Mouse (Mus musculus) liver, embryonic 14.5 days (tissue): ENCODE results near the gene Mta3. TPM values are rescaled to one million over a fixed set of nuclear protein-coding genes. Genes with fewer than 3 reads are reported as not detected.

Experiments
- ATAC-seq: fragments of 200-750 bp; cut with Nextera tagmentation; 2 replicates; pipeline ENCODE4 v1.8.0; 2017; ENCODE audit warnings: moderate number of reproducible peaks, mild to moderate bottlenecking, moderate library complexity; ENCODE audit not compliant: insufficient read depth
- DNase-seq, 3 experiments: peaks; one replicate each; pipeline ENCODE4 v3.0.0-alpha.2; 2012 to 2013; ENCODE audit warnings: low read depth in 3 of 3, low spot score in 3 of 3
- H3K27ac ChIP-seq: fragments of 300-500 bp; sonication (generic); 2 replicates; pipeline ENCODE4 v1.5.1; 2014; ENCODE audit warnings: moderate library complexity, mild to moderate bottlenecking, control low read depth, inconsistent platforms
- H3K27me3 ChIP-seq: fragments of 300-500 bp; sonication (generic); 2 replicates; pipeline ENCODE4 v1.6.1; 2014; ENCODE audit warnings: mild to moderate bottlenecking, low read length, moderate library complexity; ENCODE audit not compliant: control insufficient read depth, insufficient read depth
- H3K36me3 ChIP-seq: fragments of 300-500 bp; sonication (generic); replicated peaks from 2 replicates; pipeline ENCODE4 v1.6.1; 2014; ENCODE audit warnings: low read depth; ENCODE audit not compliant: control insufficient read depth, insufficient read depth
- H3K4me1 ChIP-seq, 2 experiments: fragments of 200-500 bp in 1 of 2; fragments of 300-500 bp in 1 of 2; sonication (generic) in 1 of 2; replicated peaks; 2 replicates each; pipeline ENCODE4 v1.6.1; 2012 to 2014; ENCODE audit warnings: antibody characterized with exemption in 1 of 2, inconsistent platforms in 1 of 2, low read length in 1 of 2; ENCODE audit not compliant: control insufficient read depth in 2 of 2, insufficient read depth in 2 of 2
- H3K4me2 ChIP-seq: fragments of 300-500 bp; sonication (generic); 2 replicates; pipeline ENCODE4 v1.6.1; 2014; ENCODE audit warnings: low read depth, mild to moderate bottlenecking, control low read depth, moderate library complexity
- H3K4me3 ChIP-seq, 2 experiments: fragments of 200-500 bp in 1 of 2; fragments of 300-500 bp in 1 of 2; sonication (generic) in 1 of 2; 2 replicates each; pipeline ENCODE4 v1.5.1; 2012 to 2014; ENCODE audit warnings: low read depth in 2 of 2, low read length in 2 of 2, mild to moderate bottlenecking in 2 of 2, control low read depth in 1 of 2, inconsistent platforms in 1 of 2, moderate library complexity in 1 of 2; ENCODE audit not compliant: insufficient read depth in 1 of 2
- H3K9ac ChIP-seq: fragments of 300-500 bp; sonication (generic); replicated peaks from 2 replicates; pipeline ENCODE4 v1.6.1; 2014; ENCODE audit warnings: mild to moderate bottlenecking, control low read depth, moderate library complexity
- H3K9me3 ChIP-seq: fragments of 300-500 bp; sonication (generic); 2 replicates; pipeline ENCODE4 v1.6.1; 2016; ENCODE audit warnings: low read length, mixed read lengths; ENCODE audit not compliant: control insufficient read depth
- CTCF ChIP-seq: IDR thresholded peaks from 2 replicates; pipeline ENCODE4 v1.5.1; 2016; ENCODE audit warnings: antibody characterized with exemption, low read depth, control low read depth
- EP300 ChIP-seq: IDR thresholded peaks from 2 replicates; pipeline ENCODE4 v1.6.1; 2016; ENCODE audit warnings: antibody characterized with exemption, low read depth
- WGBS: fragments of 180-500 bp; shearing (Covaris S2); extraction: QIAGEN DNeasy Blood & Tissue Kit; methylation state at CpG from one replicate; pipeline ENCODE4 v1.1.7; 2014; ENCODE audit not compliant: insufficient replicate concordance; 5-methylcytosine and 5-hydroxymethylcytosine counted together
- polyA plus RNA-seq, 2 experiments: library from polyadenylated mRNA; depleted of rRNA in 1 of 2; stranded (reverse) in 1 of 2; unstranded in 1 of 2; fragments of >200 nt; fragmentation: Nextera tagmentation in 1 of 2; extraction: Ambion mirVana in 1 of 2; gene quantifications; 2 replicates each; pipeline versions ENCODE4 v1.2.1 to v1.2.3; 2012 to 2014

The Mta3 gene
- polyA plus RNA-seq, 2 experiments: 26.7 to 35.5 TPM

GRCm38 (mm10) chr17:83819503-83819902, 113.5 kb downstream of the Mta3 start:
- ATAC-seq (no peak), DNase-seq (no peak)
- WGBS: 55% methylated on average over 8 of the region's 8 CpGs
- Histone ChIP-seq H3K4me2 (no peak overlapping the region), H3K4me1 (no peaks in the 10 kb centered on the region; a peak in 1 of 4 replicates), H3K36me3 (no peaks in the 10 kb centered on the region), H3K27me3 (no peaks in the 10 kb centered on the region), H3K4me3 (no peak overlapping the region), H3K9ac (no peak overlapping the region), H3K27ac (no peak overlapping the region), H3K9me3 (no peaks in the 10 kb centered on the region)
- TF ChIP-seq CTCF (no peak), EP300 (no peak)

- H3K4me2 ChIP-seq: no peak overlapping the region
- H3K36me3 ChIP-seq: no peaks in the 10 kb centered on the region
- TF ChIP-seq CTCF (no peak), EP300 (no peak)
- no peak overlapping the region for H3K27ac ChIP-seq
- H3K9ac ChIP-seq: no peak overlapping the region
- no peak overlapping the region for H3K4me3 ChIP-seq
- H3K4me1 ChIP-seq: no peaks in the 10 kb centered on the region; a peak in 1 of 4 replicates
- H3K9me3 ChIP-seq: no peaks in the 10 kb centered on the region
- WGBS: 75% methylated on average over 5 of the region's 5 CpGs
- ATAC-seq: no peak
- DNase-seq: no peak
- H3K27me3 ChIP-seq: no peaks in the 10 kb centered on the region
Measured at GRCm38 (mm10) chr17:83820701-83821100, 114.7 kb downstream of the Mta3 start.

GRCm38 (mm10) chr17:83821876-83822275, 115.9 kb downstream of the Mta3 start:
- 55% methylated on average over 3 of the region's 3 CpGs for WGBS
- no peaks in the 10 kb centered on the region for H3K36me3 ChIP-seq
- no peak overlapping the region for H3K4me2 ChIP-seq
- no peak overlapping the region for H3K4me3 ChIP-seq
- no peak for DNase-seq
- H3K9ac ChIP-seq: no peak overlapping the region
- H3K27ac ChIP-seq: no peak overlapping the region
- H3K4me1 ChIP-seq: no peaks in the 10 kb centered on the region
- no peak for ATAC-seq
- no peaks in the 10 kb centered on the region for H3K9me3 ChIP-seq
- no peaks in the 10 kb centered on the region for H3K27me3 ChIP-seq
- no peak for TF ChIP-seq CTCF
- TF ChIP-seq EP300: no peak

- H3K27me3 ChIP-seq: no peaks in the 10 kb centered on the region
- H3K9me3 ChIP-seq: no peaks in the 10 kb centered on the region
- no peak overlapping the region for H3K27ac ChIP-seq
- H3K4me1 ChIP-seq: no peaks in the 10 kb centered on the region
- ATAC-seq (no peak), DNase-seq (no peak)
- H3K4me2 ChIP-seq: no peak overlapping the region
- no peaks in the 10 kb centered on the region for H3K36me3 ChIP-seq
- 47% methylated on average over 7 of the region's 7 CpGs for WGBS
- TF ChIP-seq CTCF (no peak), EP300 (no peak)
- no peak overlapping the region for H3K9ac ChIP-seq
- no peak overlapping the region for H3K4me3 ChIP-seq
Measured at GRCm38 (mm10) chr17:83823835-83824234, 117.9 kb downstream of the Mta3 start.

GRCm38 (mm10) chr17:83829356-83829755, 123.4 kb downstream of the Mta3 start:
- H3K4me3 ChIP-seq: no peak overlapping the region
- no peak for ATAC-seq
- H3K9ac ChIP-seq: no peak overlapping the region
- no peak for TF ChIP-seq CTCF
- TF ChIP-seq EP300: no peak
- no peaks in the 10 kb centered on the region for H3K27me3 ChIP-seq
- H3K27ac ChIP-seq: no peak overlapping the region
- no peaks in the 10 kb centered on the region for H3K9me3 ChIP-seq
- no peak for DNase-seq
- no peaks in the 10 kb centered on the region for H3K36me3 ChIP-seq
- peaks cover 0 to 6% of the 10 kb centered on the region in 2 experiments; a peak in 3 of 4 replicates for H3K4me1 ChIP-seq
- WGBS: 46% methylated on average over 3 of the region's 3 CpGs
- H3K4me2 ChIP-seq: no peak overlapping the region
